Mouse (Mus musculus): Measurements from ENCODE around the gene Nagpa. TPM values are rescaled to one million over a fixed set of nuclear protein-coding genes. Genes with fewer than 3 reads are reported as not detected.
A peak's percentile ranks its signal among the peaks of the same experiment; 100 is the strongest.

The Nagpa gene
- total RNA-seq, 4 experiments from 2014 or later = 11.1 to 18.8 (median 14.8) TPM

DNA sequence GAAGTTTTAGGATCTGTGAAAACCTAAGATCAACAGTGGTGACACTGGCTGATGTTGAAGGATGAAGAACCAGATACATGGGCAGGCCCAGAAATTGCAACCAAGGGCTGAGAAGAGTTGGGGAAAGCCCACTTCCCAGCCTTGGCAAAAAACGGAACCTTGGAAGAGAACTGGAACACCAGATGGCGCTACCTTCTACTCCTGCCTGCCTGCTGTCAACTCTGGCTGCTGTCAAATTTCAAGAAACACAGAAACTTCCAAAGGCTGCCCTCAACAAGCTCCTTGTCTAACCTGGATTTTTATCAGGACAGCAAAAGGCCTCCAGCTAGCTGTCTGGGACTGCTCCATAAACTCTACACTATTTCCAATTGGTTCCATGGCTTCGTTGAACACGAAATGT, 1.1 kb downstream of the Nagpa start:
- peak in 1 of 2 experiments; percentile 52 for DNase-seq (ENCODE audit: low spot score in 2 of 2)

DNA sequence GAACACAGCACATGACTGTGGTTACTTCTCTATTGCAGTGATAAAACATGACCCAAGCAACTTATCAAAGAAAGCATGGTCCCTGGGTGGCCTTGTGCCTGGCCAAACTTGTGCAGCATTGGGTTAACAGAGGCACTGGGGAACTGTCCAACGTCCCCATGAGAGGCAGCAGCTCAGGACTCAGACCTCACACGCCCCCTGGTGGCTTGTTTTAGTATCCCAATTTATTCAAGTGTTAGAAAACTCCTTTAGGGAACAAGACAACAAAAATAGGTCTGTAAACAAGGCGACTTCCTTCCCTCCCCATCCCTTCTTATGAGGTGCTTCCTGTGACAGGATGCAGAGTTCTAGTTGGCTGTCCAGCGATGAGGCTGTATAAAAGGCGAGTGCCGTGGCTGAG, 8.7 kb downstream of the Nagpa start:
- peak in 1 of 2 experiments; percentile 43 for DNase-seq (ENCODE audit: low spot score in 2 of 2)

DNA sequence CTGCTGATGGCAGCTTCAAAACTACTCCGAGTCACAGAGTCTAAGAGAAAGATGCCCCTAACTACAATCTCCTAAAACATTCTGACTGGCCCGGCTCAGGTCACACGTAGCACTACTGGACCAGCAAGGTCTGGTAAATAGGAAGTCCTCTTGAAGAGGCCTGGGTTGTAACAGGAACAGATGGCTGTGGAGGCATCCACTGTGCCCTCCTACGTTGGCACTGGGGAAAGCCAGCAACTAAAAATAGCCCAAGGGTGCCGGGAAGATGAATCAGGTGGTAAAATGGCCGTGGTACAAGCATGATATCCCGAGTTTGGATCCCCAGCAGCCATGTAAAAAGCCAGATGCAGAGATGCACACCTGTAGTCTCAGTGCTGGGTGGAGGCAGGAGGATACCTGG, 17.6 kb downstream of the Nagpa start:
- DNase-seq (ENCODE audit: low spot score in 2 of 2) = peak in 1 of 2 experiments; percentile 37

DNA sequence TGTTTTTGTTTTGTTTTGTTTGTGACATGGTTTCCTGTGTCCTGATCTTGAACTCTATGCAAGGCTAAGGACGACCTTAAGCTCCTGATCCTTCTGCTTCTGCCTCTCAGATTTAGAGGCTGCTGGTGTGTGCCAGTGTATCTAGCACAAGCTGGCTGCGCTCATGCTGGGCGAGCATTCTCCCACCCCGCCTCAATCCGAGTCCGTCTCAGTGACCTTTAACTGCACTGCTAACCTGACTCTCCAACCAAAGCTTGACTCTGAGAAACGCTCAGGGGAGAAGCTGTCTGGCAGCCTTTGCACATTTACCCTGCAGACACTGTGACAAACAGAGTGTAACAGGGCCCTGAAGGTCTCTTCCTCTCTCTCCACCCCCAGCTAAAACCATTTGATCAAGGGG, 18.1 kb downstream of the Nagpa start:
- no peak for DNase-seq (ENCODE audit: low spot score in 2 of 2)

DNA sequence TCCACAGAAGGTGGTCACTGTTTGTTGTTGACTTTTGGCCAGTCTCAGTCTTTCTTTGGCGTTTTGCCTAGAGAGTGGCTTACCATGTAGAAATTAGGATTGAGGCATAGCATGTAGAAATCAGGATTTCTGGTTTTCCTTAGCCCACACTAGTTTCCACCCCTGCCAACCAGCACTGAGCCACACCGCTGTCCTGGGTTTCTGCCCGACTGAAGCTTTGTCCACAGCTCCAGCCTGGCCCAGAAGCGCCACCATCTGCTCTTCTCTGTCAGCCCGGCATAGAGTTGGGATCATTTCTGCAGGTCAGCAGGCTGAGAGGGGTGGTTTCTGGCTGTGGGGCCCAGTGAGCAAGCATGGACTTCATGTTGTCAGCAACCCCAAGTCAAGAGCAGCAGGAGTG, 18.9 kb downstream of the Nagpa start:
- DNase-seq (ENCODE audit: low spot score in 2 of 2) = no peak

DNA sequence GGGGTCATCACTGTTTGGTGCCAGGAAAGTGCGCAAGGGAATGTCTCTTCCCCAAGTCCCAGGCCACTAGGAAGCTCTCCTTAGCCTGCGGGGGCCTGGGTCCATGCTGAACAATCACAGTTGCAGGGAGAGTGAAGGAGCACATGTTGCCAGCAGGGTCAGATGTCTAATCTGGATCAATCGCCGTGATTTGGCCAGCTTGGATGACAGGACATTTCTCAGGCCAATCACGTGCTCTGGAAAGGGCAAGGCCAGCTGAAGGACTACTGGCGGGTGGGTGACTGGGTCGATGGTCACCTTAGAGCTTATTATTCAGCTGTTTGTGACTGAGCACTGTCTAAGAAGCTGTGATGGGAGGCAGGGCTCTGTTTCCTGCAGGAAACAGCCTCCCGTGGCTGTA, 19.7 kb downstream of the Nagpa start:
- DNase-seq (ENCODE audit: low spot score in 2 of 2) = no peak

DNA sequence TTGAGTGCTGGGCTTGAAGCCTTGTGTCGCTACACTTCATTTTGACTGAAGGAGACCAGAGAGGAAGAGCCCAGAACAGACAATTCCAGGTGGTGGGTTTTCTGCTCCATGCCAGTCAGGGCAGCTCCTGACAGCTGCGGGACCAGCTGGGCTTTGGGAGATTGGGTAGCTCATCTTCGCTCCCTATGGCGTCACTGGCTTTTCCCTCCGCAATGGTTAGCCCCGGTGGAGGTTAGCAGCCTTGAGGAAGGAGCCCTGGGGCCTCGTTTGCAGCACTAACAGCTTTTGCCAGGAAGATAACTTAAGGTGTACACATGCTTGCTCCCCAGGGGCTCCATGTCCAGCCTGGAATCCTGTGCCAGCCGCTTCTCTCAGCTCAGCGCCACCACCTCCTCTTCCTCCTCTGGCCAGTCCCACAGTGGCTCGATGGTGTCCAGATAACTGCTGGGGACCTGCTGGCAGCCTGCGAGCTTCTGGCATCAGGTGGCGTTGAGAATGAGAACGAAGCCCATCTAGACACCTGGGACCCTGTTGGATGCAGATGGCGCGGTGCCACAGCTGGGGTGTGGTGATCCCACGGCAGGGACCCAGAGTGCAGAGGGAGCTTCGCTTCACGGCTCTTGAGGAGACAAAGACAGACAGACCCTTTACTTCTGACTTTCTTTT, 20.4 kb downstream of the Nagpa start:
- no peak for DNase-seq (ENCODE audit: low spot score in 2 of 2)

DNA sequence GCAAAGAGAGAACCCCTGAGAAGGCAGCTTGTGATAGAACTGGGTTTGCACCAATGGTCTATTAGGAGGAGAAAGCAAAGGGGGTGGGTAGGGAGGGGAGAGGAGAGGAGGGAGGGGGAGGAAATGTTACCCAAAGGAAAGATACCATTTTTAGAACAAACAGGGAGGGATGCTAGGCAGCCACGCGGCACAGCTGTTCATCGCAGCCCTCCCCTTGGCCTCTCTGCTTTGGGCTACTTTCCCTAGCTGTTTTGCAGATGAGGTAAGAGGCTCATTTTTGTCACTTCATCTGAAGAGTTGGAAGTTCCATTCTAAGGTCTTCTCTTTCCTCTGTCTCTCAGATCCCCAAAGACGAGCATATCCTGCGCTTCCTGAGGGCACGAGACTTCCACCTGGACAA, 31.2 kb downstream of the Nagpa start:
- no peak for DNase-seq (ENCODE audit: low spot score in 2 of 2)

DNA sequence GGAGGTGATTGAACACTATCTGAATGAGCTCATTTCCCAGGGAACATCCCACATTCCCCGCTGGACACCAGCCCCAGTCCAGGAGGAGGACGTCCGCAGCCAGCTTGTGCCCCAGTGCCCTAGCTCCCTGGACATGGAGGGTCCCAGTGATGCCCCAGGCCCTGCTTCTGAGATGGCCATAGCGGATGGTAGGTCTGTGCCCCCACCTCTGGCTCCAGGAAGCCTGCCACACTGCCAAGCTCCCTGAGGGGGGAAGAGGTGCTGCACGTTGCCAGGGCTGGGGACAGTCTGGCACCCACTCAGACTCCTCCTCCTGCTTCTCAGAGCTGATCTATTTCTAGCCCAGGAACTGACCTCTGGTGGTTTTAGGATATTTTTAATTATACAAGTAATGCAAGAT, 35.0 kb downstream of the Nagpa start:
- no peak for DNase-seq (ENCODE audit: low spot score in 2 of 2)

DNA sequence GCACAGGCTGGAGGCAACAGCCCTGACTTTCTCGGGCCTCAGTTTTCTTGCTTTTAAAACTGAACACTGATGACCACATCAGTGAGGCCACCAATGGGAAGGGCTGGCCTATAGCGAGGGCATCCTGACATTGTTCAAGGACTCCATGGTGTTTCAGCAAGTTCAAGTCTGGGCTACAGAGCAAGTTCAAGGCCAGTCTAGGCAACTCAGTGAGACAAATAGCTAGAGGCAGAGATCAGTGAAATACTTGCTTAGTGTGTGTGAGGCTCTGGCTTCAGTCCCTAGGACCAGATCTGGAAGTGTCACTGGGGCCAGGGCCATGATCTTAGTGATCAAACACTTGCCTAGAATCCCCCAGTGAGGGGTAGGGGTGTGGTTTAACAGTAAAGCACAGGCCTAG, 35.8 kb downstream of the Nagpa start:
- no peak for DNase-seq (ENCODE audit: low spot score in 2 of 2)

DNA sequence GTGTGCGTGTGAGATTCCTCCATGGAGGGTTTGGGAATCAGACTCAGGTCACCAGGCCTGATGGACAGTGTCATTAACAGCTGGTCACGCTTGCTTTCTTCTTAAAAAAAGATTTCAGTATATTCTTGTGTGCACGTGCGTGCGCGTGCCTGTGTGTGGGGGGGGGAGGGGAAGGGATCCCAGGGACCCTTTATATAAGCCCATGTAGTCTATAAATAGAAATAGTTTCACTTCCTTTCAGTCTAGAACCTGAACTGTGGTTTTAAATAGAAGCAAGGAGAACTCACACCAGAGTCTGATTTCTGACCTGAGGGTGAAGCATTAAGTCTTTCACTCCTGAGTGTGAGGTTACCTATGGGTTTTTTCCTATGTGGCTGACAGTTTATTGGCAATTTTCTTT, 39.5 kb downstream of the Nagpa start:
- no peak for DNase-seq (ENCODE audit: low spot score in 2 of 2)

DNA sequence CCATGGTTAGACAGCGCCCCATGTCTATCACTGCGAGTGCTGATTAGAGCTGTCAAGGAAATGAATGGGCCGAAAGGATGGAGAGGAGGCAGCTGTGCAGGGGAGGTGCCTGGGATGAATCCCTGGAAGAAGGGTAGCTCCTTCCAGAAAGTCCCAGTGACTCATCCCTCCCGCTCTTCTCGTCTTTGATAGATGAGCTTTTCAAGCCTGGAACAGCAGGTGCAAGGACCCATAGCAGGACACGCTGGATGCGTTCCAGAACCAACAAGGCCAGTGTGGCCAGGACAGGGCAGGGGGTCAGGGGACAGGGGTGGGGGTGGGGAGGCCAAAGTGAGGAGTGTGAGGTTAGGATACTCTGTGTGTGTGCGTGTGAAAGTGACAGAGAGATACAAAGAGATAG, 44.6 kb downstream of the Nagpa start:
- no peak for DNase-seq (ENCODE audit: low spot score in 2 of 2)

DNA sequence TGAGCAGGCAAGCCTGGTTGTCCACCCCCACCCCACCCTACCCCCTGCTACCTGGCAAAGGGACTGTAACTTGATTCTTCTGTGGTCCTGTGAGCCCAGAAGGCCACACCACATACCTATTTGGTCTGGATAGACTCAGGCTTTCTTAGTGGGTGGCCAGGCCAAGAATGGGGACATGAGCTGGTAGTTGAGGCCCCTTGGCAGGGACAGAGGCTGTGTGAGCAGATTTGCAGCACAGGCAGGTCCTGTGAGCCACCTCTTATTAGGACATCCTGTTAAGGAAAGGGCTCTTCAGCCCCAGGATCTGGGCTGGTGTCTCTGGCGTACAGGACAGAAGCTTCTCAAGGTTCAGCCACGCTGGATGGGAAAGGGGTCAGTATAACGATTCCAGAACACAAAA, 46.7 kb downstream of the Nagpa start:
- no peak for DNase-seq (ENCODE audit: low spot score in 2 of 2)

DNA sequence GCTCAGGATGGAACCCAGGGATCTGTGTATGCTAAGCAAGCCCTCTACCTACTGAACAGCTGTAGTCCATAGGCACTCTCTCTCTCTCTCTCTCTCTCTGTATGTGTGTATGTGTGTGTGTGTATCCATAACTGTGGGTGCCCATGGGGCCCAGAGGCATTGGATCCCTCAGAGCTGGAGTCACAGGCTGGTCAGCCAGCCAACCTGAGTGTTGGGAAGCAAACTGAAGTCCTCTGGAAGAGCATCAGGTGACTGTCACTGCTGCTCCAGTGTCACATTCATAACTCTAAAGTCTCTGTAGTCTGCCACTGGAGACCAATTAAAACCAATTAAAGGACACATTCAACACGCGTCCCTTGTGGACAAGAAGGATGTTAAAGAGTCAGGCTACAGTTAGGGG, 47.3 kb downstream of the Nagpa start:
- DNase-seq (ENCODE audit: low spot score in 2 of 2) = no peak

DNA sequence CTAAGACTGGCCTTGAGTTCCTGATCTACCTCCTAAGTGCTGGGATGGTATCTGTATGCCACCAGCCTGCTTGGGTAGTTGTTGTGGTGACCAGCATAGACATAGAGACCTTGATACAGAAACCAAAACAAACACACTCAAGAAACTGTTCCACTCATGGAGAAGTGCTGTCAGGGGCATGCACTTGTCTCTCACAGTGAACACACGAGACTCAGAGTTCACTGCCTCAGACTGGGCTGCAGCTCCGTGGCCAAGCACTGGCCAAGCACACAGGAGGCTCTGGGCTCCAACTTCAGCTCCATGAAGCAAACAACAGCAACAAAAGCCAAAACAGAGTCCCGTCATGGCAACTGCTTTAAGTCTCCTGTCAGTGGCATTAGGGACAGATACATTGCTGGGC, 48.8 kb downstream of the Nagpa start:
- no peak for DNase-seq (ENCODE audit: low spot score in 2 of 2)

DNA sequence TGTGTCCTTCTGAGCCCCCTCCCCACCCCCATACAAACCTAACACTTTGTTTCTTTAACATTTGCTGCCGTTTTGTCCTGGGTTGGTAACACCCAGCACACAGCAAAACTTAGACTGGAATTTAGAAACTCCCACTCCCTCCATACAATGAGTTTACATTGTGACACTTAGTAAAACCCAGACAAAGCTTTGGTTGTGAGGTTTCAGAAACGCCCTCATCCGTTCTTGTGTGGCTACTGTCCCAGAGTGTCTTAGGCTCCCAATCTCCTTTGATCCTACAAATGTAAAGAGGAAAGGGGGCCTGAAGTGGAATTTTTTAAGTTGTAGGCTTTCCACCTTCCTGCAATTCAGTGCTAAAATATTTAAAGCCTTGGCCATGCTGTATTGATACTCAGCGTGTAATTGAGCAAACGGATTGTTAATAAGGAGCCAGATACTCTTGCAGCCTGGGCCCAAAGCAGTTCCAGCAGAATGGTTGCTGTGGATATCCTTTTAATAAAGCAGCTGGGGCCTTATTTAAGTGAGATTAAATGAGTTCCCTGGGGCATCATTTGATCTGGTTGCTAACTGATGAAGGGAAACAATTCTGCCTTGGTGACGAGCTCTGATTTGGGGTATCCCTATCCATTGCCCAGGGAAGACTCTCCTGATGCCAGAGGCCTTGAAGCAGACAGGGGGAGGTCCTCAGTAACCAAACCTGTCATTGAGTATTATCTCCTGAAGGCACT, 50.3 kb downstream of the Nagpa start:
- no peak for DNase-seq (ENCODE audit: low spot score in 2 of 2)

DNA sequence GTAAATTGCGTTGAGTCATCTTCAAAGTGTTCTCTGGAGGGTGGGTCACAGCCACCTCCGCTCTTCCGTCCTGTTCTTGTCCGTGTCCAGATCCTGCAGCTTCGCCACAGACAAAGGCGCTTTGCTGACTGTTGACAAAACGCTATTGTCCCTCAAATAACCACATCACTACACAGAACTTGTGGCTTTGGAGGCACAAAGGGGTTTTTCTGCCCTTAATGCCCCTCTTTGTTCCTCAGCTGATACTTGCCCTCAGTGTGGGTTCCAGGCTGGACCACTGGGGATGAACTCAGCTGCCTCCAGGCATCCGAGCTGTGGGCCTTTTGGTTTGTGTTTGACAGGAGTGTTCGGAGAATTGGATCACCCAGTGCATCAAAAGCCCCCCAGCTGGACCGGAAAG, 53.3 kb downstream of the Nagpa start:
- DNase-seq (ENCODE audit: low spot score in 2 of 2) = peak in 1 of 2 experiments; percentile 60

DNA sequence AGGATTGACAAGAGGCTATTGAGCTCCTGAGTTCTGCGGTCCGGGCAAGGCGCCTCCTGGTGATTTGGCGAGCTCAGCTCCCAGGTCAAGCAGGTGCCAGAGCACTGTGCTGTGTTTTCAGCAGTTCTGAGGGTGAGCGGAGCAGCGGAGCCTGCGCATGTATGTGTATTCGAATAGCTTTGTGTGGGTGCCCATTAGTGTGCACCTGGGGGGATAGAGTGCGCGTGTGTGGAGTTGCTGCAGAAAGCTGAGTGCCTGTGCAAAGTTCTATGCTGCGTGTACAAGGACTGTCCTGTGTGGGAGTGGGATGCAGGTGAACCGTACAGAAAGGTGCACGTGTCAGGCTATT, 56.8 kb downstream of the Nagpa start, which contains the start of gene Sec14l5:
Gene Sec14l5, plus strand, starts transcription at position 73 of the 349 bp plus-strand sequence.
- no peak for DNase-seq (ENCODE audit: low spot score in 2 of 2)

DNA sequence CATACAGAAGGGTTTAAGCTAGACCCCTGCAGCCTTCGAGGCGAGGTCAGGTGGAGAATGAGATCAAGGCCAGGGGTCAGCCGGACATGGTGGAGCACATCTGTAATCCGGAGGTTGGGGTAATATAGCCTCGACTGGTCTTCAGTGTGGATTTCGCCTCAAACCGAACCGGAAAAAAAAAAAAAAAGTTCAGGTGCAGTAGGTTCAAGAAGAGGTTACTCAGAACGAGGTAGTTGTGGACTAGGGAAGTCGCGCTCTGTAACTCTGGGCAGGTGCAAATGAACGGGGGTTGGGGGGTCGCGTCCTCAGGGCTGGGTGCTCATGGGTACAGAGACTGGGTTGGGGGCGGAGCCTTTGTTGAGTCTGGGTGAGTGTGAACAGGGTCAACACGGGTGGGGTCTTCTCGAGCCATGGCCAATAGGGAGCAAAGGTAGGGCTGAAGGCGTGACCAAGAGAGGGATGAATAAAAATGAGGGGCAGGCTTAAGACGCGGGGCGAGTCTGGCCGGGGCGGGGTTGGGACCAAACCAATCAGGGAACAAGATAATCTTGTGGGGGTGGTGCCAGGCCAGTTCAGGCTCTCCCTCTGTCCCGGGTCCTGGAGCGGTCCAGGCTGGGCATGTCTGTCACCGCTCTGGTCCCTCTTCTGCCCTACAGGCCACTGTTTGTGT, 57.3 kb downstream of the Nagpa start:
- peak; percentile 44 to 56 for DNase-seq (ENCODE audit: low spot score in 2 of 2)

DNA sequence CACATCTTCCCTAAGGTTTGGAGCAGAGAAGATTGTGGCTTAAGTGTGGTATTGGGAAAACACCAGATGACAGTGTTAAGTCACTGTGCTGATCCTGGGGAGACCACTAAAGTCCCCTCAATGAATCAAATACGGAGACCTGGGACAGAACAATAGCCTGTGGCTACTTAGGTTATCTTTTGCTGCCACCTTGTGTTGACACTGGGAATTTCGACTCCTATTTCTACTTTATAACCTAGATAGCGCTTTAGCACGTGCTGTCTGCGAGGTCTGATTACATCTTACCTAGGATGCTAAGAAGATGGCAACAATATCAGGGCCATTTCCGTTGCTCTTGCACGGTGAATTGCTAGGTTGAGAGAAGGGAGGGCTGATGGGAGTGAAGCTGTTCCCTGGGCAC, 58.2 kb downstream of the Nagpa start:
- peak; percentile 60 to 82 for DNase-seq (ENCODE audit: low spot score in 2 of 2)

Measured in layer of hippocampus, adult 8-10 months (tissue).